Mouse (Mus musculus) cortical plate, adult 2 months (tissue): ENCODE data around the gene Itgad. TPM values are rescaled to one million over a fixed set of nuclear protein-coding genes. Genes with fewer than 3 reads are reported as not detected.

Experiments used
- H3K27ac ChIP-seq: fragments of 200-500 bp; 2 replicates; pipeline ENCODE4 v1.5.1; 2012; ENCODE audit warnings: low read length, control low read depth, inconsistent platforms; ENCODE audit not compliant: insufficient read depth
- H3K4me1 ChIP-seq: fragments of 200-500 bp; 2 replicates; pipeline ENCODE4 v1.6.1; 2011; ENCODE audit warnings: low read length; ENCODE audit not compliant: control insufficient read depth, insufficient read depth
- H3K4me3 ChIP-seq: fragments of 200-500 bp; 2 replicates; pipeline ENCODE4 v1.5.1; 2011; ENCODE audit warnings: mild to moderate bottlenecking, low read length, control low read depth; ENCODE audit not compliant: insufficient read depth
- CTCF ChIP-seq: fragments of 200-500 bp; IDR thresholded peaks from 2 replicates; pipeline ENCODE4 v1.5.1; 2011; ENCODE audit warnings: mild to moderate bottlenecking, control low read depth, low read length; ENCODE audit not compliant: insufficient read depth; ENCODE audit errors: extremely low read depth
- POLR2A ChIP-seq: fragments of 200-500 bp; IDR thresholded peaks from 2 replicates; pipeline ENCODE4 v1.6.1; 2011; ENCODE audit warnings: mild to moderate bottlenecking, low read length, control low read depth; ENCODE audit not compliant: insufficient read depth; ENCODE audit errors: extremely low read depth
- polyA plus RNA-seq: library from polyadenylated mRNA; depleted of rRNA; stranded (reverse); fragments of >200 nt; gene quantifications from 2 replicates; pipeline ENCODE4 v1.2.3, GENCODE M21; 2012

Gene Itgad
- polyA plus RNA-seq, 1 experiment = 0.67 TPM

- peak overlapping the region; percentile 62 for H3K4me3 ChIP-seq
- peak overlapping the region; percentile 82; the same call in 1 of the 2 replicates for H3K27ac ChIP-seq
- TF ChIP-seq POLR2A (no peak), CTCF (peak; percentile 73)
- H3K4me1 ChIP-seq = peaks cover 2% of the 10 kb centered on the region
These were observed 93.3 kb downstream of the Itgad start for GRCm38 (mm10) chr7:128247443-128247842.

GRCm38 (mm10) chr7:128248081-128249042, 94.2 kb downstream of the Itgad start:
- Histone ChIP-seq H3K27ac (no peak overlapping the region), H3K4me3 (no peak overlapping the region; the same call in 1 of the 2 replicates), H3K4me1 (peaks cover 2% of the 10 kb centered on the region)
- TF ChIP-seq POLR2A (no peak), CTCF (no peak)

GRCm38 (mm10) chr7:128249998-128250397, 95.8 kb downstream of the Itgad start:
- Histone ChIP-seq H3K4me3 (no peak overlapping the region), H3K27ac (no peak overlapping the region), H3K4me1 (peaks cover 2% of the 10 kb centered on the region)
- no peak for TF ChIP-seq POLR2A
- no peak for TF ChIP-seq CTCF

- Histone ChIP-seq H3K4me1 (peaks cover 2% of the 10 kb centered on the region), H3K4me3 (no peak overlapping the region), H3K27ac (no peak overlapping the region)
- TF ChIP-seq CTCF (no peak), POLR2A (no peak)
These were observed 97.8 kb downstream of the Itgad start for GRCm38 (mm10) chr7:128251946-128252345.

- peaks cover 2% of the 10 kb centered on the region for H3K4me1 ChIP-seq
- no peak overlapping the region for H3K27ac ChIP-seq
- H3K4me3 ChIP-seq = no peak overlapping the region
- TF ChIP-seq POLR2A (no peak), CTCF (no peak)
These were observed 98.4 kb downstream of the Itgad start for GRCm38 (mm10) chr7:128252609-128253008.

GRCm38 (mm10) chr7:128254978-128255377, 100.8 kb downstream of the Itgad start:
- Histone ChIP-seq H3K4me1 (peaks cover 2% of the 10 kb centered on the region), H3K27ac (no peak overlapping the region), H3K4me3 (no peak overlapping the region)
- TF ChIP-seq POLR2A (no peak), CTCF (no peak)

GRCm38 (mm10) chr7:128255757-128256156, 101.6 kb downstream of the Itgad start:
- peaks cover 2% of the 10 kb centered on the region for H3K4me1 ChIP-seq
- no peak overlapping the region for H3K27ac ChIP-seq
- no peak overlapping the region for H3K4me3 ChIP-seq
- TF ChIP-seq POLR2A (no peak), CTCF (no peak)

GRCm38 (mm10) chr7:128256783-128257334, 102.7 kb downstream of the Itgad start:
- no peak for TF ChIP-seq CTCF
- Histone ChIP-seq H3K27ac (no peak overlapping the region), H3K4me3 (no peak overlapping the region), H3K4me1 (peaks cover 2% of the 10 kb centered on the region)

- Histone ChIP-seq H3K27ac (no peak within 1 kb of the TSS), H3K4me3 (no peak within 1 kb of the TSS), H3K4me1 (no peaks in the 10 kb centered on the region)
- TF ChIP-seq POLR2A = no peak
- no peak for TF ChIP-seq CTCF
These were observed 111.2 kb downstream of the Itgad start, which contains the start of gene Slc5a2 for GRCm38 (mm10) chr7:128265411-128265810. Gene Slc5a2 (plus strand): TSS chr7:128265657.

- no peak for TF ChIP-seq CTCF
- no peak for TF ChIP-seq POLR2A
- no peak overlapping the region for H3K27ac ChIP-seq
- no peak overlapping the region for H3K4me3 ChIP-seq
- H3K4me1 ChIP-seq = no peaks in the 10 kb centered on the region
These were observed 111.9 kb downstream of the Itgad start for GRCm38 (mm10) chr7:128266056-128266455.
